Mouse (Mus musculus) kidney, embryonic 14.5 days (tissue): Measurements from ENCODE around the gene Tnn. TPM values are rescaled to one million over a fixed set of nuclear protein-coding genes. Genes with fewer than 3 reads are reported as not detected.

ENCODE experiments used
- ATAC-seq: fragments of 200-750 bp; cut with Nextera tagmentation; 2 replicates; pipeline ENCODE4 v1.8.0; 2017; ENCODE audit warnings: moderate number of reproducible peaks, mild to moderate bottlenecking, moderate TSS enrichment, moderate library complexity; ENCODE audit not compliant: low FRiP score, low TSS enrichment
- H3K27ac ChIP-seq: fragments of 300-500 bp; sonication (generic); 2 replicates; pipeline ENCODE4 v1.5.1; 2014; ENCODE audit warnings: low read depth, mild to moderate bottlenecking, low read length, moderate library complexity, mixed read lengths
- H3K27me3 ChIP-seq: fragments of 300-500 bp; sonication (generic); 2 replicates; pipeline ENCODE4 v1.6.1; 2014; ENCODE audit warnings: mild to moderate bottlenecking, low read length; ENCODE audit not compliant: control insufficient read depth, insufficient read depth
- H3K36me3 ChIP-seq: fragments of 300-500 bp; sonication (generic); 2 replicates; pipeline ENCODE4 v1.6.1; 2014; ENCODE audit warnings: low read length, mixed read lengths; ENCODE audit not compliant: control insufficient read depth, insufficient read depth
- H3K4me1 ChIP-seq: fragments of 300-500 bp; sonication (generic); 2 replicates; pipeline ENCODE4 v1.6.1; 2014; ENCODE audit warnings: low read length, mixed read lengths; ENCODE audit not compliant: control insufficient read depth, insufficient read depth
- H3K4me2 ChIP-seq: fragments of 300-500 bp; sonication (generic); replicated peaks from 2 replicates; pipeline ENCODE4 v1.6.1; 2014; ENCODE audit warnings: low read depth, mild to moderate bottlenecking, low read length
- H3K4me3 ChIP-seq: fragments of 300-500 bp; sonication (generic); 2 replicates; pipeline ENCODE4 v1.5.1; 2014; ENCODE audit warnings: mild to moderate bottlenecking, low read length
- H3K9ac ChIP-seq: fragments of 300-500 bp; sonication (generic); 2 replicates; pipeline ENCODE4 v1.6.1; 2014; ENCODE audit warnings: low read depth, mild to moderate bottlenecking, low read length, moderate library complexity
- H3K9me3 ChIP-seq: fragments of 300-500 bp; sonication (generic); 2 replicates; pipeline ENCODE4 v1.6.1; 2016; ENCODE audit warnings: low read length; ENCODE audit not compliant: control insufficient read depth
- WGBS: fragments of 180-500 bp; shearing (Covaris S2); extraction: QIAGEN DNeasy Blood & Tissue Kit; methylation state at CpG from one replicate; pipeline ENCODE4 v1.1.7; 2014; 5-methylcytosine and 5-hydroxymethylcytosine counted together
- polyA plus RNA-seq: library from polyadenylated mRNA; unstranded; fragments of >200 nt; fragmentation: Nextera tagmentation; extraction: Ambion mirVana; gene quantifications from 2 replicates; pipeline ENCODE4 v1.2.1, GENCODE M21; 2014

The Tnn gene
- polyA plus RNA-seq, 1 experiment from 2014 or later = 0.28 TPM

- no peak overlapping the region for H3K9ac ChIP-seq
- H3K4me3 ChIP-seq = no peak overlapping the region
- H3K27me3 ChIP-seq = no peaks in the 10 kb centered on the region
- H3K9me3 ChIP-seq = no peaks in the 10 kb centered on the region
- WGBS = 93% methylated on average over 6 of the region's 6 CpGs
- H3K4me1 ChIP-seq = no peaks in the 10 kb centered on the region
- H3K36me3 ChIP-seq = no peaks in the 10 kb centered on the region
- H3K4me2 ChIP-seq = no peak overlapping the region
- ATAC-seq = no peak
- no peak overlapping the region for H3K27ac ChIP-seq
Observed at GRCm38 (mm10) chr1:160050898-160051297, 102.5 kb downstream of the Tnn start.

GRCm38 (mm10) chr1:160049131-160049880 is 104.1 kb downstream of the Tnn start:
- no peaks in the 10 kb centered on the region for H3K9me3 ChIP-seq
- no peak overlapping the region for H3K4me2 ChIP-seq
- no peak overlapping the region for H3K9ac ChIP-seq
- no peaks in the 10 kb centered on the region for H3K27me3 ChIP-seq
- H3K4me1 ChIP-seq = no peaks in the 10 kb centered on the region
- no peak overlapping the region for H3K4me3 ChIP-seq
- no peak for ATAC-seq
- H3K27ac ChIP-seq = no peak overlapping the region
- H3K36me3 ChIP-seq = no peaks in the 10 kb centered on the region
- 79% methylated on average over 5 of the region's 5 CpGs for WGBS

GRCm38 (mm10) chr1:160047481-160047931 is 105.9 kb downstream of the Tnn start:
- no peaks in the 10 kb centered on the region for H3K36me3 ChIP-seq
- no peaks in the 10 kb centered on the region for H3K9me3 ChIP-seq
- no peak overlapping the region for H3K27ac ChIP-seq
- H3K4me2 ChIP-seq = no peak overlapping the region
- ATAC-seq = no peak
- H3K4me1 ChIP-seq = 0 out of 2 replicates have a peak, but pooled peaks cover 3% of the 10 kb centered on the region
- WGBS = 84% methylated on average over 7 of the region's 7 CpGs
- no peak overlapping the region for H3K4me3 ChIP-seq
- H3K9ac ChIP-seq = no peak overlapping the region
- no peaks in the 10 kb centered on the region for H3K27me3 ChIP-seq

GRCm38 (mm10) chr1:160046786-160047185 is 106.6 kb downstream of the Tnn start:
- Histone ChIP-seq H3K9me3 (no peaks in the 10 kb centered on the region), H3K4me2 (no peak overlapping the region), H3K36me3 (no peaks in the 10 kb centered on the region), H3K4me1 (0 out of 2 replicates have a peak, but pooled peaks cover 3% of the 10 kb centered on the region), H3K4me3 (no peak overlapping the region), H3K9ac (no peak overlapping the region), H3K27ac (no peak overlapping the region), H3K27me3 (no peaks in the 10 kb centered on the region)
- no peak for ATAC-seq
- WGBS = 83% methylated on average over 4 of the region's 4 CpGs

- Histone ChIP-seq H3K4me3 (no peak overlapping the region), H3K4me1 (0 out of 2 replicates have a peak, but pooled peaks cover 3% of the 10 kb centered on the region), H3K9ac (no peak overlapping the region), H3K27me3 (no peaks in the 10 kb centered on the region), H3K27ac (no peak overlapping the region), H3K36me3 (no peaks in the 10 kb centered on the region), H3K9me3 (no peaks in the 10 kb centered on the region), H3K4me2 (no peak overlapping the region)
- 84% methylated on average over 5 of the region's 5 CpGs for WGBS
- no peak for ATAC-seq
Observed at GRCm38 (mm10) chr1:160045971-160046370, 107.4 kb downstream of the Tnn start.

- H3K36me3 ChIP-seq = no peaks in the 10 kb centered on the region
- H3K4me1 ChIP-seq = 0 out of 2 replicates have a peak, but pooled peaks cover 3% of the 10 kb centered on the region
- peak overlapping the region; percentile 54 for H3K4me3 ChIP-seq
- 56% methylated on average over 3 of the region's 3 CpGs for WGBS
- peak overlapping the region; percentile 82 for H3K4me2 ChIP-seq
- no peaks in the 10 kb centered on the region for H3K27me3 ChIP-seq
- no peak overlapping the region; the same call in 1 of the 2 replicates for H3K27ac ChIP-seq
- ATAC-seq = no peak
- peak overlapping the region; percentile 65; the same call in 1 of the 2 replicates for H3K9ac ChIP-seq
- H3K9me3 ChIP-seq = no peaks in the 10 kb centered on the region
Observed at GRCm38 (mm10) chr1:160045056-160045715, 108.2 kb downstream of the Tnn start.

- peak within 1 kb of the TSS; percentile 82 for H3K4me2 ChIP-seq
- H3K9me3 ChIP-seq = no peaks in the 10 kb centered on the region
- H3K36me3 ChIP-seq = no peaks in the 10 kb centered on the region
- ATAC-seq = peak; percentile 82
- 0 out of 2 replicates have a peak, but pooled peaks cover 3% of the 10 kb centered on the region for H3K4me1 ChIP-seq
- 3% methylated on average over 33 of the region's 33 CpGs for WGBS
- peak within 1 kb of the TSS; percentile 54 for H3K4me3 ChIP-seq
- H3K27ac ChIP-seq = peak within 1 kb of the TSS; percentile 43; the same call in 1 of the 2 replicates
- peak within 1 kb of the TSS; percentile 65 for H3K9ac ChIP-seq
- H3K27me3 ChIP-seq = no peaks in the 10 kb centered on the region
Observed at GRCm38 (mm10) chr1:160044237-160045021, 109.0 kb downstream of the Tnn start, which contains the start of gene 4930523C07Rik. Gene 4930523C07Rik, plus strand, starts transcription at chr1:160044382.

- H3K27ac ChIP-seq = no peak overlapping the region
- H3K9ac ChIP-seq = no peak overlapping the region; the same call in 1 of the 2 replicates
- no peak for ATAC-seq
Observed at GRCm38 (mm10) chr1:160043271-160043975, 110.0 kb downstream of the Tnn start.

More at GRCm38 (mm10) chr1:160043271-160043975, 110.0 kb downstream of the Tnn start:
- 87% methylated on average over 13 of the region's 13 CpGs for WGBS
- H3K27me3 ChIP-seq = no peaks in the 10 kb centered on the region
- peak overlapping the region; percentile 54; the same call in 1 of the 2 replicates for H3K4me3 ChIP-seq
- 0 out of 2 replicates have a peak, but pooled peaks cover 3% of the 10 kb centered on the region for H3K4me1 ChIP-seq
- H3K4me2 ChIP-seq = peak overlapping the region; percentile 82; the same call in 1 of the 2 replicates
- no peaks in the 10 kb centered on the region for H3K36me3 ChIP-seq
- no peaks in the 10 kb centered on the region for H3K9me3 ChIP-seq
